Mouse (Mus musculus) lung, postnatal 0 days (tissue): ENCODE data around the gene Gm49450.

Source experiments
- CTCF ChIP-seq: IDR thresholded peaks from 2 replicates; pipeline ENCODE4 v1.5.1; 2016; ENCODE audit warnings: antibody characterized with exemption, mild to moderate bottlenecking
- EP300 ChIP-seq: IDR thresholded peaks from 2 replicates; pipeline ENCODE4 v1.6.1; 2016; ENCODE audit warnings: antibody characterized with exemption, mild to moderate bottlenecking, control low read depth

GRCm38 (mm10) chr15:98982100-98982499 lies 28.7 kb upstream of the Gm49450 start:
- no peak for TF ChIP-seq EP300
- TF ChIP-seq CTCF: no peak
